Mouse (Mus musculus) heart, postnatal 14 days (tissue): ENCODE results near the gene Asb2. TPM values are rescaled to one million over a fixed set of nuclear protein-coding genes. Genes with fewer than 3 reads are reported as not detected.

Experiments
- DNase-seq, 2 experiments: peaks; one replicate each; pipeline ENCODE4 v3.0.0; 2021 to 2022
- intact Hi-C: fragments of 180-260 bp; cut with DNase I; formaldehyde crosslinking; loops from one replicate; pipeline ENCODE4 v1.15.1; 2025
- long read RNA-seq, 2 experiments: library from polyadenylated mRNA; stranded (forward); transcript quantifications; one replicate each; pipeline ENCODE4 v2.0.0; 2021
- total RNA-seq, 2 experiments: library from RNA; stranded (reverse); gene quantifications; 2 replicates each; pipeline ENCODE4 v1.2.3; 2021

The Asb2 gene
- total RNA-seq = 100 to 1,000 TPM; 470 to 485 TPM
- long read RNA-seq, experiment 1, transcript Asb2-201 (10 exons, 2,690 nt) = major isoform, 803 of 1,300 reads
- long read RNA-seq, experiment 1, transcript Asb2-204 (8 exons, 2,283 nt) = minor isoform, 321 of 1,300 reads
- long read RNA-seq, experiment 1, transcript Asb2-202 (6 exons, 2,399 nt) = minor isoform, 8 of 1,300 reads
- long read RNA-seq, experiment 1, partial matches to known transcripts = 108 of 1,300 reads
- long read RNA-seq, experiment 1, other reads (novel, unspliced or antisense) = 60 of 1,300 reads
- long read RNA-seq, experiment 2, transcript Asb2-202 (6 exons, 2,399 nt) = minor isoform, 5 of 1,132 reads
- long read RNA-seq, experiment 2, transcript Asb2-201 (10 exons, 2,690 nt) = major isoform, 639 of 1,132 reads
- long read RNA-seq, experiment 2, transcript Asb2-204 (8 exons, 2,283 nt) = minor isoform, 332 of 1,132 reads
- long read RNA-seq, experiment 2, partial matches to known transcripts = 100 of 1,132 reads
- long read RNA-seq, experiment 2, other reads (novel, unspliced or antisense) = 56 of 1,132 reads

- intact Hi-C loops = no loop called here
- DNase-seq = peak; percentile 41 to 51
Measured at GRCm38 (mm10) chr12:103355746-103356414, at the start of gene Asb2. TSS of gene Asb2 (minus strand) at chr12:103356001.

- DNase-seq = no peak
- intact Hi-C loops = no loop called here
Measured at GRCm38 (mm10) chr12:103404131-103404530, 48.3 kb upstream of the Asb2 start.

GRCm38 (mm10) chr12:103396751-103397150 is 41.0 kb upstream of the Asb2 start:
- intact Hi-C loops = no loop called here
- no peak for DNase-seq

- intact Hi-C loops = no loop called here
Measured at GRCm38 (mm10) chr12:103395486-103396275, 39.9 kb upstream of the Asb2 start.

GRCm38 (mm10) chr12:103393528-103393927 is 37.7 kb upstream of the Asb2 start:
- DNase-seq = no peak
- intact Hi-C loops = no loop called here

More at GRCm38 (mm10) chr12:103395486-103396275, 39.9 kb upstream of the Asb2 start:
- no peak for DNase-seq

- no peak for DNase-seq
- intact Hi-C loops = no loop called here
Measured at GRCm38 (mm10) chr12:103391098-103391497, 35.3 kb upstream of the Asb2 start.

- intact Hi-C loops = no loop called here
- DNase-seq = no peak
Measured at GRCm38 (mm10) chr12:103389982-103390381, 34.2 kb upstream of the Asb2 start.

- intact Hi-C loops = no loop called here
- no peak for DNase-seq
Measured at GRCm38 (mm10) chr12:103389348-103389727, 33.5 kb upstream of the Asb2 start.

GRCm38 (mm10) chr12:103388505-103389347 is 32.9 kb upstream of the Asb2 start, which contains the start of gene Otub2:
TSS of gene Otub2 (plus strand) at chr12:103388682.
- intact Hi-C loops = no loop called here
- peak; percentile 96 to 98 for DNase-seq

GRCm38 (mm10) chr12:103380226-103380625 is 24.4 kb upstream of the Asb2 start:
- DNase-seq = no peak
- intact Hi-C loops = no loop called here

GRCm38 (mm10) chr12:103376774-103377173 is 21.0 kb upstream of the Asb2 start:
- DNase-seq = no peak

GRCm38 (mm10) chr12:103376124-103376523 is 20.3 kb upstream of the Asb2 start:
- intact Hi-C loops = no loop called here

More at GRCm38 (mm10) chr12:103376774-103377173, 21.0 kb upstream of the Asb2 start:
- intact Hi-C loops = no loop called here

GRCm38 (mm10) chr12:103373530-103374236 is 17.9 kb upstream of the Asb2 start:
- no peak for DNase-seq
- intact Hi-C loops = loop anchor here (5.0 kb wide), 1 partner anchor 231 kb away; no protein-coding TSS in a partner anchor

More at GRCm38 (mm10) chr12:103376124-103376523, 20.3 kb upstream of the Asb2 start:
- DNase-seq = no peak

- intact Hi-C loops = loop anchor here (5.0 kb wide), 1 partner anchor 229 kb away; no protein-coding TSS in a partner anchor
- DNase-seq = peak; percentile 51 to 75
Measured at GRCm38 (mm10) chr12:103371711-103372110, 15.9 kb upstream of the Asb2 start.

- intact Hi-C loops = loop anchor here (5.0 kb wide), 1 partner anchor 229 kb away; no protein-coding TSS in a partner anchor
- no peak for DNase-seq
Measured at GRCm38 (mm10) chr12:103370861-103371260, 15.1 kb upstream of the Asb2 start.

- intact Hi-C loops = loop anchor here (2.0 kb wide), 1 partner anchor 20 kb away; no protein-coding TSS in a partner anchor
- no peak for DNase-seq
Measured at GRCm38 (mm10) chr12:103368777-103369176, 13.0 kb upstream of the Asb2 start.

GRCm38 (mm10) chr12:103368326-103368669 is 12.5 kb upstream of the Asb2 start:
- intact Hi-C loops = loop anchor here (2.0 kb wide), 1 partner anchor 19 kb away; no protein-coding TSS in a partner anchor
- DNase-seq = no peak

- intact Hi-C loops = loop anchor here (1.0 to 2.0 kb wide), 2 partner anchors 19 to 42 kb away; no protein-coding TSS in a partner anchor
- peak; percentile 78 to 90 for DNase-seq
Measured at GRCm38 (mm10) chr12:103367620-103368325, 12.0 kb upstream of the Asb2 start.
